Mouse (Mus musculus) heart, embryonic 15.5 days (tissue): ENCODE measurements around the gene Utrn. TPM values are rescaled to one million over a fixed set of nuclear protein-coding genes. Genes with fewer than 3 reads are reported as not detected.

Experiments
- ATAC-seq: fragments of 200-750 bp; cut with Nextera tagmentation; replicated peaks from 2 replicates; pipeline ENCODE4 v1.8.0; 2017; ENCODE audit warnings: low read depth, moderate TSS enrichment; ENCODE audit not compliant: insufficient number of reproducible peaks, insufficient read depth, low FRiP score
- H3K27ac ChIP-seq: fragments of 300-500 bp; sonication (generic); 2 replicates; pipeline ENCODE4 v1.5.1; 2015; ENCODE audit warnings: mild to moderate bottlenecking, inconsistent platforms
- H3K27me3 ChIP-seq: fragments of 300-500 bp; sonication (generic); 2 replicates; pipeline ENCODE4 v1.6.1; 2015; ENCODE audit warnings: inconsistent platforms
- H3K36me3 ChIP-seq: fragments of 300-500 bp; sonication (generic); 2 replicates; pipeline ENCODE4 v1.6.1; 2015; ENCODE audit warnings: mild to moderate bottlenecking, inconsistent platforms
- H3K4me1 ChIP-seq: fragments of 300-500 bp; sonication (generic); replicated peaks from 2 replicates; pipeline ENCODE4 v1.6.1; 2015; ENCODE audit warnings: inconsistent platforms
- H3K4me2 ChIP-seq: fragments of 300-500 bp; sonication (generic); 2 replicates; pipeline ENCODE4 v1.6.1; 2015; ENCODE audit warnings: inconsistent platforms, mild to moderate bottlenecking, moderate library complexity
- H3K4me3 ChIP-seq: fragments of 300-500 bp; sonication (generic); 2 replicates; pipeline ENCODE4 v1.5.1; 2015; ENCODE audit warnings: mild to moderate bottlenecking, inconsistent platforms
- H3K9ac ChIP-seq: fragments of 300-500 bp; sonication (generic); 2 replicates; pipeline ENCODE4 v1.6.1; 2015; ENCODE audit warnings: mild to moderate bottlenecking, inconsistent platforms
- H3K9me3 ChIP-seq: fragments of 300-500 bp; sonication (generic); replicated peaks from 2 replicates; pipeline ENCODE4 v1.6.1; 2016; ENCODE audit warnings: inconsistent platforms
- WGBS: fragments of 180-500 bp; shearing (Covaris S2); methylation state at CpG from one replicate; pipeline ENCODE4 v1.1.7; 2015; ENCODE audit warnings: mixed read lengths; 5-methylcytosine and 5-hydroxymethylcytosine counted together
- polyA plus RNA-seq: library from polyadenylated mRNA; unstranded; fragments of >200 nt; fragmentation: Nextera tagmentation; extraction: Ambion mirVana; gene quantifications from 2 replicates; pipeline ENCODE4 v1.2.1, GENCODE M21; 2015

Utrn gene
- polyA plus RNA-seq, 1 experiment from 2014 or later: 58.8 TPM

- Histone ChIP-seq H3K9me3 (no peaks in the 10 kb centered on the region), H3K27ac (no peak overlapping the region), H3K36me3 (no peaks in the 10 kb centered on the region), H3K9ac (no peak overlapping the region), H3K4me3 (peak overlapping the region; percentile 91), H3K4me2 (peak overlapping the region; percentile 86), H3K27me3 (no peaks in the 10 kb centered on the region), H3K4me1 (peaks cover 10% of the 10 kb centered on the region)
- WGBS: 21% methylated on average over 1 of the region's 1 CpGs
- ATAC-seq: no peak
Observed at GRCm38 (mm10) chr10:12869846-12870245, 681 bp upstream of the Utrn start.

- Histone ChIP-seq H3K9ac (peak overlapping the region; percentile 93), H3K4me1 (peaks cover 14% of the 10 kb centered on the region), H3K4me2 (peak overlapping the region; percentile 86), H3K27ac (peak overlapping the region; percentile 96), H3K9me3 (no peaks in the 10 kb centered on the region), H3K27me3 (no peaks in the 10 kb centered on the region), H3K4me3 (peak overlapping the region; percentile 91), H3K36me3 (no peaks in the 10 kb centered on the region)
- under 1% methylated on average over 41 of the region's 41 CpGs for WGBS
- ATAC-seq: peak; percentile 79
Observed at GRCm38 (mm10) chr10:12868189-12869028, 756 bp downstream of the Utrn start.

GRCm38 (mm10) chr10:12867733-12868188 is 1.4 kb downstream of the Utrn start:
- H3K9me3 ChIP-seq: no peaks in the 10 kb centered on the region

GRCm38 (mm10) chr10:12866971-12867732 is 2.0 kb downstream of the Utrn start:
- Histone ChIP-seq H3K4me2 (peak overlapping the region; percentile 86), H3K9me3 (no peaks in the 10 kb centered on the region), H3K27ac (peak overlapping the region; percentile 96), H3K4me3 (peak overlapping the region; percentile 91), H3K36me3 (no peaks in the 10 kb centered on the region), H3K9ac (peak overlapping the region; percentile 93), H3K27me3 (no peaks in the 10 kb centered on the region), H3K4me1 (peaks cover 22% of the 10 kb centered on the region)
- ATAC-seq: 0 out of 2 replicates have a peak, but pooled peaks have one; percentile 14
- 2% methylated on average over 28 of the region's 28 CpGs for WGBS

More at GRCm38 (mm10) chr10:12867733-12868188, 1.4 kb downstream of the Utrn start:
- no peak for ATAC-seq
- peaks cover 16% of the 10 kb centered on the region for H3K4me1 ChIP-seq
- WGBS: under 1% methylated on average over 12 of the region's 12 CpGs
- H3K4me2 ChIP-seq: peak overlapping the region; percentile 86
- no peaks in the 10 kb centered on the region for H3K27me3 ChIP-seq
- H3K9ac ChIP-seq: peak overlapping the region; percentile 93
- H3K4me3 ChIP-seq: peak overlapping the region; percentile 91
- no peaks in the 10 kb centered on the region for H3K36me3 ChIP-seq
- H3K27ac ChIP-seq: peak overlapping the region; percentile 96

GRCm38 (mm10) chr10:12865201-12865600 is 4.0 kb downstream of the Utrn start:
- Histone ChIP-seq H3K4me2 (no peak overlapping the region), H3K36me3 (peaks cover 11% of the 10 kb centered on the region), H3K27ac (no peak overlapping the region), H3K4me1 (peaks cover 28% of the 10 kb centered on the region), H3K4me3 (no peak overlapping the region), H3K9ac (no peak overlapping the region), H3K9me3 (no peaks in the 10 kb centered on the region), H3K27me3 (no peaks in the 10 kb centered on the region)
- no peak for ATAC-seq
- 62% methylated on average over 6 of the region's 6 CpGs for WGBS

- H3K27me3 ChIP-seq: no peaks in the 10 kb centered on the region
- H3K27ac ChIP-seq: no peak overlapping the region
- no peaks in the 10 kb centered on the region for H3K9me3 ChIP-seq
- H3K9ac ChIP-seq: no peak overlapping the region
- H3K4me3 ChIP-seq: no peak overlapping the region
- no peak for ATAC-seq
- peaks cover 28% of the 10 kb centered on the region for H3K4me1 ChIP-seq
- no peak overlapping the region for H3K4me2 ChIP-seq
- peaks cover 13% of the 10 kb centered on the region for H3K36me3 ChIP-seq
- 89% methylated on average over 9 of the region's 9 CpGs for WGBS
Observed at GRCm38 (mm10) chr10:12863581-12863980, 5.6 kb downstream of the Utrn start.

- Histone ChIP-seq H3K4me1 (peaks cover 37% of the 10 kb centered on the region), H3K27ac (0 out of 2 replicates have a peak overlapping the region, but pooled peaks have one; percentile 3), H3K9ac (no peak overlapping the region), H3K27me3 (no peaks in the 10 kb centered on the region), H3K36me3 (peaks cover 13% of the 10 kb centered on the region), H3K4me2 (no peak overlapping the region), H3K9me3 (no peaks in the 10 kb centered on the region), H3K4me3 (no peak overlapping the region)
- no peak for ATAC-seq
- 50% methylated on average over 8 of the region's 8 CpGs for WGBS
Observed at GRCm38 (mm10) chr10:12862047-12862446, 7.1 kb downstream of the Utrn start.

- no peak overlapping the region for H3K4me2 ChIP-seq
- no peak overlapping the region for H3K9ac ChIP-seq
- H3K27me3 ChIP-seq: no peaks in the 10 kb centered on the region
- no peak for ATAC-seq
- no peak overlapping the region for H3K4me3 ChIP-seq
- peaks cover 32% of the 10 kb centered on the region for H3K4me1 ChIP-seq
- H3K27ac ChIP-seq: no peak overlapping the region
- H3K9me3 ChIP-seq: no peaks in the 10 kb centered on the region
- 76% methylated on average over 2 of the region's 2 CpGs for WGBS
- peaks cover 13% of the 10 kb centered on the region for H3K36me3 ChIP-seq
Observed at GRCm38 (mm10) chr10:12861381-12861780, 7.8 kb downstream of the Utrn start.

GRCm38 (mm10) chr10:12860765-12861164 is 8.4 kb downstream of the Utrn start:
- Histone ChIP-seq H3K4me3 (no peak overlapping the region), H3K9me3 (no peaks in the 10 kb centered on the region), H3K9ac (no peak overlapping the region), H3K4me2 (no peak overlapping the region), H3K36me3 (peaks cover 13% of the 10 kb centered on the region), H3K4me1 (peaks cover 29% of the 10 kb centered on the region), H3K27ac (no peak overlapping the region), H3K27me3 (no peaks in the 10 kb centered on the region)
- no peak for ATAC-seq
- WGBS: 89% methylated on average over 4 of the region's 4 CpGs

- WGBS: 61% methylated on average over 7 of the region's 7 CpGs
- no peak for ATAC-seq
Observed at GRCm38 (mm10) chr10:12860331-12860730, 8.8 kb downstream of the Utrn start.

GRCm38 (mm10) chr10:12858017-12858416 is 11.1 kb downstream of the Utrn start:
- Histone ChIP-seq H3K4me1 (peaks cover 43% of the 10 kb centered on the region), H3K27me3 (no peaks in the 10 kb centered on the region), H3K36me3 (peaks cover 13% of the 10 kb centered on the region), H3K4me2 (no peak overlapping the region), H3K9ac (no peak overlapping the region), H3K27ac (no peak overlapping the region), H3K4me3 (no peak overlapping the region), H3K9me3 (no peaks in the 10 kb centered on the region)
- WGBS: 50% methylated on average over 5 of the region's 5 CpGs
- no peak for ATAC-seq

More at GRCm38 (mm10) chr10:12860331-12860730, 8.8 kb downstream of the Utrn start:
- no peak overlapping the region for H3K27ac ChIP-seq
- H3K9me3 ChIP-seq: no peaks in the 10 kb centered on the region
- H3K27me3 ChIP-seq: no peaks in the 10 kb centered on the region
- H3K9ac ChIP-seq: no peak overlapping the region
- H3K4me2 ChIP-seq: no peak overlapping the region
- H3K36me3 ChIP-seq: peaks cover 13% of the 10 kb centered on the region
- H3K4me1 ChIP-seq: peaks cover 29% of the 10 kb centered on the region
- no peak overlapping the region for H3K4me3 ChIP-seq
